Mouse (Mus musculus) intestine, embryonic 16.5 days (tissue): ENCODE measurements around the gene Chrd. TPM values are rescaled to one million over a fixed set of nuclear protein-coding genes. Genes with fewer than 3 reads are reported as not detected.

ENCODE experiments used
- ATAC-seq: fragments of 200-750 bp; cut with Nextera tagmentation; 2 replicates; pipeline ENCODE4 v1.8.0; 2017; ENCODE audit warnings: moderate TSS enrichment, moderate library complexity
- H3K27ac ChIP-seq: fragments of 300-500 bp; sonication (generic); 2 replicates; pipeline ENCODE4 v1.5.1; 2014; ENCODE audit warnings: mild to moderate bottlenecking, low read length
- H3K27me3 ChIP-seq: fragments of 300-500 bp; sonication (generic); replicated peaks from 2 replicates; pipeline ENCODE4 v1.6.1; 2014; ENCODE audit warnings: low read length, control low read depth, mixed read lengths; ENCODE audit not compliant: control insufficient read depth, insufficient read depth
- H3K36me3 ChIP-seq: fragments of 300-500 bp; sonication (generic); 2 replicates; pipeline ENCODE4 v1.6.1; 2014; ENCODE audit warnings: low read length, control low read depth; ENCODE audit not compliant: control insufficient read depth, insufficient read depth
- H3K4me1 ChIP-seq: fragments of 300-500 bp; sonication (generic); 2 replicates; pipeline ENCODE4 v1.6.1; 2014; ENCODE audit warnings: low read length, control low read depth, mixed read lengths; ENCODE audit not compliant: control insufficient read depth, insufficient read depth
- H3K4me2 ChIP-seq: fragments of 300-500 bp; sonication (generic); 2 replicates; pipeline ENCODE4 v1.6.1; 2014; ENCODE audit warnings: low read depth, low read length, control low read depth
- H3K4me3 ChIP-seq: fragments of 300-500 bp; sonication (generic); 2 replicates; pipeline ENCODE4 v1.5.1; 2014; ENCODE audit warnings: mild to moderate bottlenecking, low read length
- H3K9ac ChIP-seq: fragments of 300-500 bp; sonication (generic); 2 replicates; pipeline ENCODE4 v1.6.1; 2014; ENCODE audit warnings: low read depth, low read length
- H3K9me3 ChIP-seq: fragments of 300-500 bp; sonication (generic); 2 replicates; pipeline ENCODE4 v1.6.1; 2016; ENCODE audit warnings: low read length, control low read depth; ENCODE audit not compliant: control insufficient read depth
- WGBS: fragments of 180-500 bp; shearing (Covaris S2); extraction: QIAGEN DNeasy Blood & Tissue Kit; methylation state at CpG from one replicate; pipeline ENCODE4 v1.1.7; 2014; 5-methylcytosine and 5-hydroxymethylcytosine counted together
- polyA plus RNA-seq: library from polyadenylated mRNA; unstranded; fragments of >200 nt; fragmentation: Nextera tagmentation; extraction: Ambion mirVana; gene quantifications from 2 replicates; pipeline ENCODE4 v1.2.1, GENCODE M21; 2015

Gene Chrd
- polyA plus RNA-seq, 1 experiment from 2014 or later: 3.0 TPM

GRCm38 (mm10) chr16:20736823-20737222, 3.9 kb downstream of the Chrd start:
- no peaks in the 10 kb centered on the region for H3K36me3 ChIP-seq
- no peaks in the 10 kb centered on the region for H3K9me3 ChIP-seq
- H3K4me3 ChIP-seq: no peak overlapping the region
- H3K27ac ChIP-seq: no peak overlapping the region
- peaks cover 25% of the 10 kb centered on the region for H3K27me3 ChIP-seq
- H3K4me1 ChIP-seq: peaks cover 11% of the 10 kb centered on the region
- no peak overlapping the region for H3K9ac ChIP-seq
- H3K4me2 ChIP-seq: no peak overlapping the region
- no peak for ATAC-seq
- WGBS: 93% methylated on average over 5 of the region's 5 CpGs

DNA sequence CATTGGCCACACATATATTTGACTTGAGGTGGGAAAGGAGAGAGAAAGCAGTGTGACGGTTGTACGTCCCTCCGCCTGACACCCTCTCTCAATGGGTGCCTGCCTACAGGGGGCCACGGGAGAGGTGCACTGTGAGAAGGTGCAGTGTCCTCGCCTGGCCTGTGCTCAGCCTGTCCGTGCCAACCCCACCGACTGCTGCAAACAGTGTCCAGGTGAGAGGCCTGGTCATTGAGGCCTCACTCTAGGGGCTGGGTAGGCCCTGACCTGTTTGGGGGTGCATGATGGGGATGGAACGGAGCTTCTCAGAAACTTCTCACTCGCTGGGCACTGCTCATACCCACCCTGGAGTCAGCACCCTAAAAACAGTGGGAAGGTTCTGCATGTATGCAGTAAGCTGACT, 6.9 kb downstream of the Chrd start:
- no peak for ATAC-seq
- Histone ChIP-seq H3K4me1 (no peaks in the 10 kb centered on the region), H3K4me2 (no peak overlapping the region), H3K4me3 (no peak overlapping the region), H3K9ac (no peak overlapping the region), H3K36me3 (no peaks in the 10 kb centered on the region), H3K27ac (no peak overlapping the region), H3K27me3 (peaks cover 10% of the 10 kb centered on the region), H3K9me3 (no peaks in the 10 kb centered on the region)
- 96% methylated on average over 9 of the region's 9 CpGs for WGBS

DNA sequence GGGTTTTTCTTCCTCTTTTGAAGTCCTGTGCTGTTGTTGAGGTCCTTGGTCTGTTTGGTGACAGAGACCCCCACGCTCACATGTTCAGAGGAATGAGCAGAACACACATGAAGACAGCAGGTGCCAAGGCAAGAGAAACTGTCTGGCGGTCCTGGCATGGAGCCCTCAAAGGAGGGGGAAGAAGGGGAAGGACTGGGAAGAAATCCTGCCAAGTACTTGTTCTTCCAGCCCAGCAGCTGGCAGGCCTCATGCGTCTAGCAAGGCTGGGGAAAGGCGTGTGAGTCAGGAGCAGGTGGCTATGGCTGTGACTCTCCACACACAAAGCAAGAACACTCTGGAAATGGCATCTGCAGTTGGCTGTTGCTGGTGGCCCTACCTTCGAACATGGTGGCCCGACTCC, 13.7 kb downstream of the Chrd start:
- Histone ChIP-seq H3K36me3 (no peaks in the 10 kb centered on the region), H3K9me3 (no peaks in the 10 kb centered on the region), H3K27ac (no peak overlapping the region), H3K4me2 (no peak overlapping the region), H3K4me3 (no peak overlapping the region), H3K27me3 (no peaks in the 10 kb centered on the region), H3K4me1 (no peaks in the 10 kb centered on the region), H3K9ac (no peak overlapping the region)
- 57% methylated on average over 6 of the region's 6 CpGs for WGBS
- ATAC-seq: no peak

- H3K27ac ChIP-seq: no peak overlapping the region
- no peaks in the 10 kb centered on the region for H3K27me3 ChIP-seq
- no peak overlapping the region for H3K9ac ChIP-seq
- no peaks in the 10 kb centered on the region for H3K36me3 ChIP-seq
- no peaks in the 10 kb centered on the region for H3K4me1 ChIP-seq
- 37% methylated on average over 8 of the region's 8 CpGs for WGBS
- no peaks in the 10 kb centered on the region for H3K9me3 ChIP-seq
- H3K4me2 ChIP-seq: no peak overlapping the region
- no peak for ATAC-seq
- no peak overlapping the region for H3K4me3 ChIP-seq
These were observed 17.6 kb downstream of the Chrd start for GRCm38 (mm10) chr16:20750518-20750917.

GRCm38 (mm10) chr16:20756052-20756451, 23.1 kb downstream of the Chrd start:
- no peak overlapping the region for H3K27ac ChIP-seq
- H3K36me3 ChIP-seq: no peaks in the 10 kb centered on the region
- no peaks in the 10 kb centered on the region for H3K27me3 ChIP-seq
- no peak overlapping the region for H3K4me3 ChIP-seq
- H3K9me3 ChIP-seq: no peaks in the 10 kb centered on the region
- no peak overlapping the region for H3K9ac ChIP-seq
- 87% methylated on average over 5 of the region's 5 CpGs for WGBS
- no peaks in the 10 kb centered on the region for H3K4me1 ChIP-seq
- no peak for ATAC-seq
- no peak overlapping the region for H3K4me2 ChIP-seq

DNA sequence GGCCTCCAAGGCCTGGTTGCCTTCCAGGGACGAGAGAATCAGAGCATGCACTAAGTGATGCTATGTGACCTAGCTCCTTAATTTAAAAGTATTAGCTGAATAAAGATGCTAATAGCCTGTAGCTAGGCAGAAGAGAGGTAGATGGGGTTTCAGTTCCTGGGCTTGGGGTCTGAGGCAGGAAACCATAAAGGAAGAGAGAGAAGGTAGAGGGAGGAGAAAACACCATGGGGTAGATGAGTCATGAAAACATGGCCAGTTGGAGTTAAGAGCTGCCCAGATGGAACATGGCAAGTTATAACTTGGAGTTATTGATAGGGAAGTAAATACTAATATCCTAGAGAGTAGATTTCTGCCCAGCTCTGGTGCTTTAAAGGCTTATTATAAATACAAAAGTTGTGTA, 24.5 kb downstream of the Chrd start:
- no peaks in the 10 kb centered on the region for H3K27me3 ChIP-seq
- H3K27ac ChIP-seq: no peak overlapping the region
- H3K4me3 ChIP-seq: no peak overlapping the region
- H3K4me2 ChIP-seq: no peak overlapping the region
- 78% methylated on average over 1 of the region's 1 CpGs for WGBS
- ATAC-seq: no peak
- H3K9ac ChIP-seq: no peak overlapping the region
- no peaks in the 10 kb centered on the region for H3K4me1 ChIP-seq
- no peaks in the 10 kb centered on the region for H3K36me3 ChIP-seq
- no peaks in the 10 kb centered on the region for H3K9me3 ChIP-seq

- no peaks in the 10 kb centered on the region for H3K4me1 ChIP-seq
- no peaks in the 10 kb centered on the region for H3K9me3 ChIP-seq
- H3K9ac ChIP-seq: no peak overlapping the region
- ATAC-seq: no peak
- H3K4me3 ChIP-seq: no peak overlapping the region
- H3K27me3 ChIP-seq: no peaks in the 10 kb centered on the region
- no peak overlapping the region for H3K27ac ChIP-seq
- H3K36me3 ChIP-seq: no peaks in the 10 kb centered on the region
- H3K4me2 ChIP-seq: no peak overlapping the region
- 18% methylated on average over 3 of the region's 3 CpGs for WGBS
These were observed 28.8 kb downstream of the Chrd start for GRCm38 (mm10) chr16:20761681-20762080.

- WGBS: 51% methylated on average over 9 of the region's 9 CpGs
- no peak overlapping the region for H3K4me3 ChIP-seq
- H3K36me3 ChIP-seq: no peaks in the 10 kb centered on the region
- H3K9me3 ChIP-seq: no peaks in the 10 kb centered on the region
- H3K4me1 ChIP-seq: no peaks in the 10 kb centered on the region
- ATAC-seq: no peak
- H3K27ac ChIP-seq: no peak overlapping the region
- no peak overlapping the region for H3K9ac ChIP-seq
- H3K4me2 ChIP-seq: no peak overlapping the region
- H3K27me3 ChIP-seq: no peaks in the 10 kb centered on the region
These were observed 32.3 kb downstream of the Chrd start for GRCm38 (mm10) chr16:20765244-20765643.

DNA sequence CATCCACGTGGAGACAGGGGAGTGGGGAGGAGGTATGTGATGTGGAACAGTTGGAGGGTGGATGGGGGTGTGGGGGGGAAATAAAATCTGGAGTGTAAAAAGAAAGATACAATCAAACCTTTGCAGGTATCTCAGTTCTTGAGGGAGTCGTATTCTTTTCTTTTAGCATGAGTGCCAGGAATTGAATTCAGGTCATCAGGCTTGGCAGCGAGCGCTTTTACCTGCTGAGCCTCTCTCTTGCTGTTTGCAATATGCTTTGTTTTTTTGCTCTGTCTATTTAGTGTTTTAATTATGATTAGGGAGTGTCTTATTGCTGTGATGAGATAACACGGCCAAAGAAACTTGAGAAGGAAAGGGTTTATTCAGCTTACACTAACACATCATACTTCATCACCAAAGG, 42.1 kb downstream of the Chrd start:
- no peak for ATAC-seq
- no peaks in the 10 kb centered on the region for H3K9me3 ChIP-seq
- H3K27me3 ChIP-seq: no peaks in the 10 kb centered on the region
- H3K27ac ChIP-seq: no peak overlapping the region
- 74% methylated on average over 5 of the region's 5 CpGs for WGBS
- no peaks in the 10 kb centered on the region for H3K4me1 ChIP-seq
- no peak overlapping the region for H3K9ac ChIP-seq
- H3K4me2 ChIP-seq: no peak overlapping the region
- H3K36me3 ChIP-seq: no peaks in the 10 kb centered on the region
- H3K4me3 ChIP-seq: no peak overlapping the region

DNA sequence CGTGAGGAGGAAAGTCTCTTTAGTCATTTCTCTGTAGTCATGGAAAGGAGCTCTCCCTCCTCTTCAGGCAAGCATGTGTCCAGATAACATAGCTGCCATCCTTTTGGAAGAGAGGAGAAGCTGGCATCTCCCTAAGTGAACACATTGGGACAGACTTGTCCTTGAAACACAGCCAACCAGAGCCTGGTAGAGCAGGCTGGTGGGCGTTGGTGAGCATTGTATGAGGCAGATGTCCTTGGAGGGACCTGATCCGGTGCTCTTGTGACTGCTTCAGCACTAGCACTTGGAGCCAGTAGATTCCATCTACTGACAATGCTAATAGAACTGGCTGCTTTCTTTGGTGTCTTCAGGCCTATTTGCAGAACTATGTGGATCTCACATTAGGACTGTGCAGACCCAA, 46.9 kb downstream of the Chrd start:
- Histone ChIP-seq H3K4me1 (no peaks in the 10 kb centered on the region), H3K9me3 (no peaks in the 10 kb centered on the region), H3K9ac (no peak overlapping the region), H3K4me3 (no peak overlapping the region), H3K4me2 (no peak overlapping the region), H3K27me3 (no peaks in the 10 kb centered on the region), H3K27ac (no peak overlapping the region), H3K36me3 (no peaks in the 10 kb centered on the region)
- no peak for ATAC-seq
- WGBS: 80% methylated on average over 3 of the region's 3 CpGs
